Mouse (Mus musculus): ENCODE measurements around the gene Znrf3. TPM values are rescaled to one million over a fixed set of nuclear protein-coding genes. Genes with fewer than 3 reads are reported as not detected.

Gene Znrf3
- total RNA-seq, 2 experiments from 2014 or later = 18.3 to 22.5 TPM

DNA sequence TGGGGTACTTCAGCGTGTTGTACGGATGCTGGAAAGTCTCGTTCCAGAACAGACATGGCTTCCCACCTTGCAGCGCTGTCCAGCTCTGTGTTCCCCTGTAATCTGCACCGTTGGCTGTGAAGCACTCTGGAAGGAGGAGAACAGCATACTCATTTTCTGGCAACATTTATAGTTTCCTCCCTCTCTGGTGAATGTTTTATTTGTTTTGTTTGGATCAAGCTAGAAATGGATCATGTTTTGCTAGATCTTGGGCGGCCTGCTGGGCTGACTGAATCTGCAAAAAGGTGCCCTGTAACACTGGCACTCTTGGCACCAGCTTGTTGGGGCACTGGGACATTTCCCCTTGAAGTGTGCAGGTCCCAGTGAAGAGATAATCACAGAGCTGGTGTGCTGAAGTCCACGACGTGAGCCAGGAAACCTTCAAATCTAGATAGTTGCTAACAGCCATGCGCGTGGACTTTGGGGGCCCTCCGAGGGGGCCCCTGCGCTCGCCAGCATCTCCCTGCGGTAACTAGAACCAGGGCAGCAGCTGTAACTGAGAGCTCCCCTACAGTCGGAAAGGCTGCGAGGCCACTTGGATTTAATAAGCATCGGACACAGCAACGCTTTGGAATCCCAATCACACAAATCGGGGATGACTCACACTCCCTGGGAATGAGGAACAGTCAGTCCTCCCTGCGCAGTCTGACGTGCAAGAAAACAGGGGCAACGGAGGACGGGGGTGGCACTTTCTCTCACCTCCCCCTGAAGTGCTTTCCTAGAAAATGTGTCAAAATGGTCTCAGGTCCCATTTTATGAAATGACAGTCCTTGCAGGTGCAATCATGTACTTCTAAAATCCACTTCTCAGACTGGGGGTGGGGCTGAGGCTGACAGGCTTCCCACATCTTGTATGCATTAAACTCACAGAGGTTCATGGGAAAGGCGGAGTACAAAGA lies 200.6 kb downstream of the Znrf3 start:
- peak; percentile 25 to 28 for DNase-seq (ENCODE audit: low spot score in 2 of 2)

DNA sequence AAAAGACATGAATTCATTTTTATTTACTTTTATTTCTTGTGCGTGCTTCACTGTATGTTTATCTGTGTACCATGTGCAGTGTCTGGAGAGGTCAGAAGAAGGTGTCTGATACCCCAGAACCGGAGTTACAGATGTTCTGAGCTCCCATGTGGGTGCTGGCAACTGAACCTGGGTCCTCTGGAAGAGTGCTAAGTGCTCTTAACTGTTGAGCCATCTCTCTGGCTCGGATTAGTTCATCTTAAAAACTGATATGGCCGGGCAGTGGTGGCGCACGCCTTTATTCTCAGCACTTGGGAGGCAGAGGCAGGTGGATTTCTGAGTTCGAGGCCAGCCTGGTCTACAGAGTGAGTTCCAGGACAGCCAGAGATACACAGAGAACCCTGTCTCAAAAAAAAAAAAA lies 201.4 kb downstream of the Znrf3 start:
- no peak for DNase-seq (ENCODE audit: low spot score in 2 of 2)

DNA sequence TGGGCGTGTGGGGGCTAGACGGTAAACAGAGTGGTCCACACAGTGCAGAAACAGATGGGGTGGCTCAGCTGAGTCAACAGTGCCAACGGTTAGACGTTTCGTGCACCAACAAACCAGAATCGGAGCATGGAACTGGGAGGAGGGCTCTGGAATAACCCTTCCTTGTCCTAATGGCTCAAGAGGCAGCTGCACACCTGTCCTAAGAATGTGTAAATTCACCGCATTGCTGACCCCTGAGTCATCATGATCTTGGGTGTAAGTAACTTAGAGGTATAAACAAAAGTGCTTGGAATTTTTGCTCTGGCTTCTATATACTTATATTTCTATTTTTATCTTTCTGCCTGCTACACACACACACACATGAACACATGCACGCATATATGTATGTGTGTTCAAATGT lies 202.5 kb downstream of the Znrf3 start:
- no peak for DNase-seq (ENCODE audit: low spot score in 2 of 2)

DNA sequence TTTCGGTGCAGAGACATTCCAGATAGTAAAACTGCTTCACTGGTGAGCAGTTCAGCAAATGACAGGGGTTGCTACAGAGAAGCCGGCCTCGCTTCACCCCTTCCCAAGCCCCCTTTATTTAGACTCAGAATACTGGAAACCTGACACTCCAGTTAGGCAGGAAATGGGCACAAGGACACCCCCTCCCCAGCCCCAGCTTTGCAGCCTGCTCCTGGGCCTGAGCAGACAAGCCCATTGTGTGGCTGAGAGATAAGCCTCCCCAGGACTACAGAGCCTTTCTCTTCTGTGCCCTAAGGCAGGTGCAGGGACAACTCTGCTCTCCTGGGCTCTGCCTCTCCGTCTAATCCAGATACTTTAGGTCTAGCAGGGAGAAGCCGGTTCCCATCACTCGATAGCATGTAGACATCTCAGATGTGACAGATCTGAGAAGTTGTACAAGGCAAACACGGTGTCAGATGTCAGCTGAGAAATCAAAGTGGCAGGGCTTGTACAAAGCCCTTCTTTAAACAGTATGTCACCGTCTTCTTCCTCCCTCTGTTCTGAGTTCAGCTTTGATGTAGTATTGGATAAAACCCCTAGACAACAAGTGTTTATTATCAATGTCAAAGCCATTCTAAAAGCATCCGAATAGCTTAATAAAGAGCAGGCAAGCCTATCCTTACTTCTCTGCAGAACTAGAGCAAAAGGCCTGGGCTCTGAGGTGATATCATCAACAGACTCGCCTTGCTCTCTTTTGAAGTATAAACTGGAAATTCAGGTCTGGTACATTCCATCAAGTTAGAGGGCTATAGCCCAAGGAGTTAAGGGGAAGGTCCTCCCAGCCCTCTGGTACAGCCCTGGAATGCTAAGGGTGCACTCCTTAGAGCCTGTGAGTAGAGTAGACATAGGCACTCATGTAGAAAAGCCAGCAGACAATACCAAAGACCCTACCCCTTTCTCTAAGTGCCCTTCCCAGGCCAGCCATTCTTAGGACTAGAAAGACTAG lies 204.6 kb downstream of the Znrf3 start:
- no peak for DNase-seq (ENCODE audit: low spot score in 2 of 2)

Other genes starting within 250 kb of the Znrf3 start
- gene Kremen1, start 183.3 kb downstream of the Znrf3 start, total RNA-seq (2021) = 10 to 100 TPM; 17.2 to 19.1 TPM
- 100 to 1,000 TPM; 144 to 206 TPM for gene Xbp1, start 75.8 kb upstream of the Znrf3 start, total RNA-seq (2021)
- gene Ccdc117, start 97.3 kb upstream of the Znrf3 start, total RNA-seq (2021) = 10 to 100 TPM; 37.8 to 47.4 TPM
- gene Ankrd36, start 124.8 kb upstream of the Znrf3 start, total RNA-seq (2021) = not detected